Comparison of ENCODE assay signal across 16 mouse cellular contexts in genomic region chr2:59819415-59819814, GRCm38 (mm10).
DNase-seq lines count a peak whose midpoint lies in the region; ATAC-seq lines count a peak whose summit lies in the region.
"Had no signal": no experiment of that assay in that cellular context is flagged by ENCODE, and none has a peak within 500 bp of the region (broad histone marks: within the 10 kb centered on the region; RNA-seq: fewer than 3 reads in every experiment).

No protein-coding gene starts in this region.

- H3K4me2 ChIP-seq in forebrain, embryonic 14.5 days (ENCODE audit: low read length) = no peak overlapping the region
- no peak overlapping the region for H3K4me2 ChIP-seq in forebrain, embryonic 11.5 days (ENCODE audit: low read depth, low read length, severe bottlenecking)
- no peak overlapping the region for H3K4me2 ChIP-seq in midbrain, embryonic 14.5 days (ENCODE audit: low read length)
- no peak overlapping the region for H3K4me2 ChIP-seq in midbrain, embryonic 11.5 days
- no peak overlapping the region for H3K4me2 ChIP-seq in midbrain, embryonic 15.5 days
- H3K4me2 ChIP-seq: heart, embryonic 13.5 days; lung, embryonic 15.5 days; midbrain, embryonic 12.5 days had no signal

- H3K4me1 ChIP-seq in forebrain, embryonic 14.5 days (ENCODE audit: control insufficient read depth, insufficient read depth, low read length) = no peaks in the 10 kb centered on the region
- H3K4me1 ChIP-seq in forebrain, embryonic 11.5 days (replicated peaks; ENCODE audit: control insufficient read depth, insufficient read depth, low read length) = no peaks in the 10 kb centered on the region
- no peaks in the 10 kb centered on the region for H3K4me1 ChIP-seq in midbrain, embryonic 14.5 days (ENCODE audit: control insufficient read depth, insufficient read depth, low read length)
- H3K4me1 ChIP-seq in midbrain, embryonic 11.5 days (ENCODE audit: control insufficient read depth, insufficient read depth, low read length) = no peaks in the 10 kb centered on the region
- peaks cover 11% of the 10 kb centered on the region; the same call in 1 of the 2 replicates for H3K4me1 ChIP-seq in midbrain, embryonic 15.5 days

- no peak overlapping the region for H3K9ac ChIP-seq in forebrain, embryonic 14.5 days (ENCODE audit: low read length)
- no peak overlapping the region for H3K9ac ChIP-seq in forebrain, embryonic 11.5 days (ENCODE audit: low read length)
- no peak overlapping the region for H3K9ac ChIP-seq in midbrain, embryonic 14.5 days (replicated peaks; ENCODE audit: low read length)
- no peak overlapping the region for H3K9ac ChIP-seq in midbrain, embryonic 11.5 days (ENCODE audit: low read length)
- H3K9ac ChIP-seq in midbrain, embryonic 15.5 days = no peak overlapping the region
- H3K9ac ChIP-seq: heart, embryonic 13.5 days; liver, embryonic 14.5 days; lung, embryonic 15.5 days; midbrain, embryonic 12.5 days had no signal

- H3K4me3 ChIP-seq in forebrain, embryonic 14.5 days (ENCODE audit: low read depth, low read length) = no peak overlapping the region
- no peak overlapping the region for H3K4me3 ChIP-seq in forebrain, embryonic 11.5 days (ENCODE audit: low read depth, low read length)
- H3K4me3 ChIP-seq in midbrain, embryonic 14.5 days (replicated peaks; ENCODE audit: low read depth, low read length) = no peak overlapping the region
- no peak overlapping the region for H3K4me3 ChIP-seq in midbrain, embryonic 11.5 days (ENCODE audit: low read depth, low read length)
- no peak overlapping the region for H3K4me3 ChIP-seq in midbrain, embryonic 15.5 days
- H3K4me3 ChIP-seq: heart, embryonic 13.5 days; lung, embryonic 15.5 days; midbrain, embryonic 12.5 days had no signal

- peak; percentile 41 for ATAC-seq in forebrain, embryonic 14.5 days
- ATAC-seq in forebrain, embryonic 11.5 days (replicated peaks; ENCODE audit: low FRiP score) = no peak
- no peak for ATAC-seq in midbrain, embryonic 14.5 days (ENCODE audit: low FRiP score, low TSS enrichment)
- no peak for ATAC-seq in midbrain, embryonic 11.5 days (ENCODE audit: low FRiP score)
- ATAC-seq in midbrain, embryonic 15.5 days (replicated peaks) = peak; percentile 70
- ATAC-seq in megakaryocyte progenitor cell, adult 5-6 weeks (replicated peaks; ENCODE audit: poor library complexity) = no peak

- H3K36me3 ChIP-seq in forebrain, embryonic 14.5 days (ENCODE audit: control insufficient read depth, insufficient read depth, low read length) = 0 out of 2 replicates have a peak, but pooled peaks cover 3% of the 10 kb centered on the region
- no peaks in the 10 kb centered on the region for H3K36me3 ChIP-seq in forebrain, embryonic 11.5 days (ENCODE audit: control insufficient read depth, insufficient read depth, low read length)
- H3K36me3 ChIP-seq in midbrain, embryonic 14.5 days (ENCODE audit: control insufficient read depth, insufficient read depth, low read length) = no peaks in the 10 kb centered on the region
- no peaks in the 10 kb centered on the region for H3K36me3 ChIP-seq in midbrain, embryonic 11.5 days (ENCODE audit: control insufficient read depth, insufficient read depth, low read length)
- H3K36me3 ChIP-seq in midbrain, embryonic 15.5 days (replicated peaks) = no peaks in the 10 kb centered on the region
- H3K36me3 ChIP-seq: midbrain, embryonic 12.5 days had no signal

- no peaks in the 10 kb centered on the region for H3K9me3 ChIP-seq in forebrain, embryonic 14.5 days (replicated peaks; ENCODE audit: control insufficient read depth, low read length)
- no peaks in the 10 kb centered on the region for H3K9me3 ChIP-seq in forebrain, embryonic 11.5 days (ENCODE audit: control insufficient read depth, low read length)
- no peaks in the 10 kb centered on the region for H3K9me3 ChIP-seq in midbrain, embryonic 14.5 days (ENCODE audit: control insufficient read depth, low read length)
- H3K9me3 ChIP-seq in midbrain, embryonic 11.5 days (ENCODE audit: control insufficient read depth, low read length) = no peaks in the 10 kb centered on the region
- no peaks in the 10 kb centered on the region for H3K9me3 ChIP-seq in midbrain, embryonic 15.5 days
- H3K9me3 ChIP-seq: heart, embryonic 13.5 days; lung, embryonic 15.5 days; midbrain, embryonic 12.5 days had no signal

- no peaks in the 10 kb centered on the region for H3K27me3 ChIP-seq in forebrain, embryonic 14.5 days (replicated peaks; ENCODE audit: control insufficient read depth, insufficient read depth, low read length)
- no peaks in the 10 kb centered on the region for H3K27me3 ChIP-seq in forebrain, embryonic 11.5 days (ENCODE audit: control insufficient read depth, insufficient read depth, low read length)
- no peaks in the 10 kb centered on the region for H3K27me3 ChIP-seq in midbrain, embryonic 14.5 days (ENCODE audit: control insufficient read depth, insufficient read depth, low read length)
- H3K27me3 ChIP-seq in midbrain, embryonic 11.5 days (ENCODE audit: control insufficient read depth, insufficient read depth, low read length) = no peaks in the 10 kb centered on the region
- no peaks in the 10 kb centered on the region for H3K27me3 ChIP-seq in midbrain, embryonic 15.5 days (replicated peaks)
- H3K27me3 ChIP-seq: heart, embryonic 13.5 days; lung, embryonic 15.5 days; midbrain, embryonic 12.5 days had no signal

- DNase-seq in forebrain, embryonic 14.5 days (ENCODE audit: low spot score) = no peak
- no peak for DNase-seq in forebrain, embryonic 11.5 days (ENCODE audit: low spot score)
- DNase-seq in midbrain, embryonic 14.5 days = peak; percentile 40
- DNase-seq in midbrain, embryonic 11.5 days (ENCODE audit: low spot score, missing footprints) = no peak
- DNase-seq in kidney, adult 11 months = no peak
- DNase-seq: cerebellum, adult 9-10 months; gastrocnemius, postnatal 14 days; heart, adult 18-20 months; lung, postnatal 4 days; thymus, postnatal 36 days had no signal

- WGBS in forebrain, embryonic 14.5 days = 77% methylated on average over 6 of the region's 6 CpGs
- WGBS in forebrain, embryonic 11.5 days = 87% methylated on average over 6 of the region's 6 CpGs
- 56% methylated on average over 6 of the region's 6 CpGs for WGBS in midbrain, embryonic 14.5 days
- 85% methylated on average over 6 of the region's 6 CpGs for WGBS in midbrain, embryonic 11.5 days
- 62% methylated on average over 6 of the region's 6 CpGs for WGBS in midbrain, embryonic 15.5 days

- H3K27ac ChIP-seq in forebrain, embryonic 14.5 days (ENCODE audit: low read depth, low read length) = no peak overlapping the region
- H3K27ac ChIP-seq in forebrain, embryonic 11.5 days (ENCODE audit: low read depth, low read length) = no peak overlapping the region
- peak overlapping the region; percentile 64 for H3K27ac ChIP-seq in midbrain, embryonic 14.5 days (replicated peaks; ENCODE audit: low read depth, low read length)
- H3K27ac ChIP-seq in midbrain, embryonic 11.5 days (ENCODE audit: low read depth, low read length) = no peak overlapping the region
- peak overlapping the region; percentile 68 for H3K27ac ChIP-seq in midbrain, embryonic 15.5 days
- H3K27ac ChIP-seq: heart, embryonic 13.5 days; liver, embryonic 14.5 days; lung, embryonic 15.5 days; midbrain, embryonic 12.5 days had no signal

Comparison
In these comparisons a context has a peak if more than half of its experiments do, and no peak if none do; other contexts are left out.
1. ATAC-seq: peak in forebrain, embryonic 14.5 days (single experiment) and midbrain, embryonic 15.5 days (single experiment); none in forebrain, embryonic 11.5 days (single experiment), midbrain, embryonic 14.5 days (single experiment), midbrain, embryonic 11.5 days (single experiment) and megakaryocyte progenitor cell, adult 5-6 weeks (single experiment).
2. H3K27ac ChIP-seq: peak in midbrain, embryonic 14.5 days (single experiment) and midbrain, embryonic 15.5 days (single experiment); none in forebrain, embryonic 14.5 days (single experiment), forebrain, embryonic 11.5 days (single experiment) and midbrain, embryonic 11.5 days (single experiment).